Mouse (Mus musculus) adrenal gland, postnatal 4 days (tissue): ENCODE results near the gene Slc25a22. TPM values are rescaled to one million over a fixed set of nuclear protein-coding genes. Genes with fewer than 3 reads are reported as not detected.

Experiments
- DNase-seq, 2 experiments: peaks; one replicate each; pipeline ENCODE4 v3.0.0; 2021 to 2022; ENCODE audit warnings: low spot score in 2 of 2, mixed read lengths in 2 of 2
- total RNA-seq, 2 experiments: library from RNA; stranded (reverse); gene quantifications; 2 replicates each; pipeline ENCODE4 v1.2.3; 2021

Gene Slc25a22
- total RNA-seq, 2 experiments from 2014 or later: 46.9 to 60.3 TPM

GRCm38 (mm10) chr7:141438201-141438968 lies 693 bp upstream of the Slc25a22 start:
- DNase-seq: no peak

- DNase-seq: no peak
Measured at GRCm38 (mm10) chr7:141436523-141436892, 1.2 kb downstream of the Slc25a22 start.

GRCm38 (mm10) chr7:141435856-141436522 lies 1.7 kb downstream of the Slc25a22 start:
- DNase-seq: no peak

- no peak for DNase-seq
Measured at GRCm38 (mm10) chr7:141435129-141435855, 2.4 kb downstream of the Slc25a22 start.

GRCm38 (mm10) chr7:141434464-141434863 lies 3.2 kb downstream of the Slc25a22 start:
- no peak for DNase-seq

GRCm38 (mm10) chr7:141433517-141434400 lies 3.9 kb downstream of the Slc25a22 start:
- no peak for DNase-seq

- no peak for DNase-seq
Measured at GRCm38 (mm10) chr7:141432741-141433516, 4.8 kb downstream of the Slc25a22 start.

- peak in 1 of 2 experiments; percentile 46 for DNase-seq
Measured at GRCm38 (mm10) chr7:141432186-141432611, 5.5 kb downstream of the Slc25a22 start.

GRCm38 (mm10) chr7:141431434-141432185 lies 6.1 kb downstream of the Slc25a22 start:
- DNase-seq: no peak

- no peak for DNase-seq
Measured at GRCm38 (mm10) chr7:141430585-141431240, 7.0 kb downstream of the Slc25a22 start.

GRCm38 (mm10) chr7:141429840-141430584 lies 7.7 kb downstream of the Slc25a22 start:
- DNase-seq: no peak

GRCm38 (mm10) chr7:141429310-141429709 lies 8.4 kb downstream of the Slc25a22 start, which contains the start of gene Cend1:
Gene Cend1 (minus strand): TSS chr7:141429491.
- no peak for DNase-seq

- DNase-seq: no peak
Measured at GRCm38 (mm10) chr7:141428701-141429100, 9.0 kb downstream of the Slc25a22 start.

- no peak for DNase-seq
Measured at GRCm38 (mm10) chr7:141426948-141427730, 10.6 kb downstream of the Slc25a22 start.

- no peak for DNase-seq
Measured at GRCm38 (mm10) chr7:141423811-141424210, 13.9 kb downstream of the Slc25a22 start.

GRCm38 (mm10) chr7:141420030-141420702 lies 17.5 kb downstream of the Slc25a22 start:
- no peak for DNase-seq

- no peak for DNase-seq
Measured at GRCm38 (mm10) chr7:141418970-141419369, 18.7 kb downstream of the Slc25a22 start.
